Mouse (Mus musculus) small intestine, adult 2 months (tissue): Measurements from ENCODE around the gene Ets2.

Experiments
- CTCF ChIP-seq: fragments of 200-500 bp; IDR thresholded peaks from 2 replicates; pipeline ENCODE4 v1.5.1; 2012; ENCODE audit warnings: low read depth, mild to moderate bottlenecking, control low read depth, inconsistent platforms, low read length, moderate library complexity, mixed read lengths; ENCODE audit not compliant: insufficient replicate concordance, insufficient read length; ENCODE audit errors: extremely low read depth
- POLR2A ChIP-seq: fragments of 200-500 bp; IDR thresholded peaks from 2 replicates; pipeline ENCODE4 v1.6.1; 2012; ENCODE audit warnings: low read depth, mild to moderate bottlenecking, control low read depth, inconsistent platforms, low read length, moderate library complexity

- TF ChIP-seq CTCF (no peak), POLR2A (no peak)
Measured at GRCm38 (mm10) chr16:95746565-95746964, 44.7 kb downstream of the Ets2 start.
